Mouse (Mus musculus) heart, adult 2 months (tissue): ENCODE results near the gene Hdac9.

Experiments used
- CTCF ChIP-seq: fragments of 200-600 bp; IDR thresholded peaks from 2 replicates; pipeline ENCODE4 v1.8.1; 2022; ENCODE audit warnings: antibody characterized with exemption, mild to moderate bottlenecking, moderate library complexity
- EP300 ChIP-seq: fragments of 200-500 bp; IDR thresholded peaks from 2 replicates; pipeline ENCODE4 v1.6.1; 2011; ENCODE audit warnings: low read depth, low read length, control low read depth; ENCODE audit not compliant: insufficient read depth
- POLR2A ChIP-seq: fragments of 200-500 bp; IDR thresholded peaks from 2 replicates; pipeline ENCODE4 v1.6.1; 2011; ENCODE audit warnings: mild to moderate bottlenecking, low read depth, low read length, control low read depth; ENCODE audit not compliant: insufficient read depth

- TF ChIP-seq CTCF: no peak
- no peak for TF ChIP-seq POLR2A
- TF ChIP-seq EP300: no peak
Observed at GRCm38 (mm10) chr12:34215023-34216020, 701.6 kb downstream of the Hdac9 start.
